Mouse (Mus musculus) myocyte (in vitro differentiated cells): ENCODE measurements around the gene Hcfc2.

ENCODE experiments used
- CEBPB ChIP-seq: IDR thresholded peaks from 2 replicates; pipeline ENCODE4 v1.6.1; 2011; ENCODE audit warnings: mild to moderate bottlenecking, moderate library complexity; ENCODE audit not compliant: poor library complexity, insufficient read depth, severe bottlenecking
- E2F4 ChIP-seq: IDR thresholded peaks from one replicate; pipeline ENCODE4 v1.6.1; 2011; ENCODE audit warnings: mild to moderate bottlenecking, control low read depth, moderate library complexity; ENCODE audit not compliant: insufficient read depth
- MAX ChIP-seq: IDR thresholded peaks from one replicate; pipeline ENCODE4 v1.6.1; 2011; ENCODE audit warnings: low read depth, mild to moderate bottlenecking, control low read depth
- MYOG ChIP-seq, 3 experiments: IDR thresholded peaks; one replicate each; pipeline ENCODE4 v1.6.1; 2011; ENCODE audit warnings: control low read depth in 2 of 3, low read depth in 2 of 3, mild to moderate bottlenecking in 2 of 3; ENCODE audit not compliant: insufficient read length in 2 of 3, control insufficient read depth in 1 of 3, insufficient read depth in 1 of 3
- POLR2A ChIP-seq: IDR thresholded peaks from one replicate; pipeline ENCODE4 v1.6.1; 2011; ENCODE audit warnings: low read depth, mild to moderate bottlenecking, control low read depth, moderate library complexity; ENCODE audit not compliant: insufficient read length
- POLR2AphosphoS2 ChIP-seq: IDR thresholded peaks from one replicate; pipeline ENCODE4 v1.6.1; 2011; ENCODE audit warnings: low read depth, control low read depth; ENCODE audit not compliant: insufficient read length
- SRF ChIP-seq: IDR thresholded peaks from one replicate; pipeline ENCODE4 v1.6.1; 2011; ENCODE audit warnings: low read depth; ENCODE audit not compliant: control insufficient read depth, insufficient read length
- TCF12 ChIP-seq: IDR thresholded peaks from one replicate; pipeline ENCODE4 v1.6.1; 2011; ENCODE audit warnings: mild to moderate bottlenecking, control low read depth; ENCODE audit not compliant: poor library complexity, insufficient read depth, severe bottlenecking
- USF1 ChIP-seq: IDR thresholded peaks from one replicate; pipeline ENCODE4 v1.6.1; 2011; ENCODE audit warnings: low read depth, mild to moderate bottlenecking, control low read depth, moderate library complexity

DNA sequence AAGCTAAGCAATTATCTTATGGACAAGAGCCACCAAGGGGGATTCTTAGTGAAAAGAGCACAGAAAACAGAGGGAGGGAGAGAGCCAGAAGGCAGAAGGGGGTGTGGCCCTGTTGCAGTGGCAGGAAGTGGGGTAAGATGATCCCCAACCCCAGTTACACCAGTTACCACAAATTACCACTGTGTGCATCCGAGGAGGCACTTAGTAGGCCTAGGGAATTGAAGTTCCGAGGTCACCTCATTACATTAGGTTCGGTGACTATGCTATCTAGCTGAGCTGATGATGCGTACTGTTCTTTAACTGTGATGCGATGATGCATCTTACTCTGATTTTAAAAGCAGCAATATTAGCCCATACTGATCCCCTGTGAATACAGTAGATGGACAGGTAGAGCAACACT is 63.7 kb downstream of the Hcfc2 start:
- TF ChIP-seq MAX (no peak), TCF12 (no peak), E2F4 (no peak), CEBPB (no peak), POLR2A (no peak), MYOG (IDR thresholded peaks at IDR 0.05; ENCODE audit: control insufficient read depth in 1 of 3, insufficient read depth in 1 of 3, insufficient read length in 2 of 3, low read depth in 2 of 3) (no peak), POLR2AphosphoS2 (no peak), SRF (no peak), USF1 (no peak)
